Mouse (Mus musculus): ENCODE data around the gene Olfr1425. TPM values are rescaled to one million over a fixed set of nuclear protein-coding genes. Genes with fewer than 3 reads are reported as not detected.

The Olfr1425 gene
- polyA plus RNA-seq, 1 experiment from 2014 or later = not detected

Other genes starting within 250 kb of the Olfr1425 start
- gene Olfr1417, start 238.5 kb downstream of the Olfr1425 start, polyA plus RNA-seq (2015; fragmentation: Nextera tagmentation; extraction: Ambion mirVana) = 0.13 TPM in 1 of 2 replicates, not detected in the other
- gene Olfr1418, start 216.7 kb downstream of the Olfr1425 start, polyA plus RNA-seq (2015; fragmentation: Nextera tagmentation; extraction: Ambion mirVana) = not detected in 2 replicates
- gene Olfr1419, start 202.6 kb downstream of the Olfr1425 start, polyA plus RNA-seq (2015; fragmentation: Nextera tagmentation; extraction: Ambion mirVana) = not detected in 2 replicates
- gene Olfr1420, start 191.2 kb downstream of the Olfr1425 start, polyA plus RNA-seq (2015; fragmentation: Nextera tagmentation; extraction: Ambion mirVana) = 0.06 TPM in 1 of 2 replicates, not detected in the other
- 16.6 and 16.9 TPM in 2 replicates for gene Patl1, start 165.3 kb downstream of the Olfr1425 start, polyA plus RNA-seq (2015; fragmentation: Nextera tagmentation; extraction: Ambion mirVana)
- 4.1 and 4.6 TPM in 2 replicates for gene Osbp, start 111.8 kb downstream of the Olfr1425 start, polyA plus RNA-seq (2015; fragmentation: Nextera tagmentation; extraction: Ambion mirVana)
- gene Olfr1423, start 36.4 kb downstream of the Olfr1425 start, polyA plus RNA-seq (2015; fragmentation: Nextera tagmentation; extraction: Ambion mirVana) = 0.03 TPM in 1 of 2 replicates, not detected in the other
- not detected in 2 replicates for gene Olfr1424, start 15.0 kb downstream of the Olfr1425 start, polyA plus RNA-seq (2015; fragmentation: Nextera tagmentation; extraction: Ambion mirVana)
- gene Olfr1426, start 14.3 kb upstream of the Olfr1425 start, polyA plus RNA-seq (2015; fragmentation: Nextera tagmentation; extraction: Ambion mirVana) = not detected in 2 replicates
- gene Olfr1427, start 25.6 kb upstream of the Olfr1425 start, polyA plus RNA-seq (2015; fragmentation: Nextera tagmentation; extraction: Ambion mirVana) = not detected in 2 replicates
- not detected in 2 replicates for gene Olfr1428, start 38.2 kb upstream of the Olfr1425 start, polyA plus RNA-seq (2015; fragmentation: Nextera tagmentation; extraction: Ambion mirVana)
- gene Olfr76, start 45.5 kb upstream of the Olfr1425 start, polyA plus RNA-seq (2015; fragmentation: Nextera tagmentation; extraction: Ambion mirVana) = 0.04 TPM in 1 of 2 replicates, not detected in the other
- gene Olfr1555-ps1, start 92.4 kb upstream of the Olfr1425 start, polyA plus RNA-seq (2015; fragmentation: Nextera tagmentation; extraction: Ambion mirVana) = not detected in 2 replicates
- gene Olfr1431, start 122.9 kb upstream of the Olfr1425 start, polyA plus RNA-seq (2015; fragmentation: Nextera tagmentation; extraction: Ambion mirVana) = not detected in 2 replicates
- gene Olfr1432, start 154.9 kb upstream of the Olfr1425 start, polyA plus RNA-seq (2015; fragmentation: Nextera tagmentation; extraction: Ambion mirVana) = not detected in 2 replicates
- gene Olfr262, start 163.9 kb upstream of the Olfr1425 start, polyA plus RNA-seq (2015; fragmentation: Nextera tagmentation; extraction: Ambion mirVana) = not detected in 2 replicates
- not detected in 2 replicates for gene Olfr235, start 183.3 kb upstream of the Olfr1425 start, polyA plus RNA-seq (2015; fragmentation: Nextera tagmentation; extraction: Ambion mirVana)
- not detected in 2 replicates for gene Olfr1434, start 202.1 kb upstream of the Olfr1425 start, polyA plus RNA-seq (2015; fragmentation: Nextera tagmentation; extraction: Ambion mirVana)
- not detected in 2 replicates for gene Olfr1436, start 221.4 kb upstream of the Olfr1425 start, polyA plus RNA-seq (2015; fragmentation: Nextera tagmentation; extraction: Ambion mirVana)
- not detected in 2 replicates for gene Olfr1437, start 247.4 kb upstream of the Olfr1425 start, polyA plus RNA-seq (2015; fragmentation: Nextera tagmentation; extraction: Ambion mirVana)